Mouse (Mus musculus) hindbrain, embryonic 11.5 days (tissue): ENCODE measurements around the gene Hexim2. TPM values are rescaled to one million over a fixed set of nuclear protein-coding genes. Genes with fewer than 3 reads are reported as not detected.

Source experiments
- ATAC-seq: fragments of 200-750 bp; cut with Nextera tagmentation; 2 replicates; pipeline ENCODE4 v1.8.0; 2017; ENCODE audit warnings: mild to moderate bottlenecking, moderate TSS enrichment, moderate library complexity; ENCODE audit not compliant: low FRiP score
- DNase-seq: peaks from one replicate; pipeline ENCODE4 v3.0.0-alpha.2; 2015; ENCODE audit warnings: low spot score
- H3K27ac ChIP-seq: fragments of 300-500 bp; sonication (generic); 2 replicates; pipeline ENCODE4 v1.5.1; 2014; ENCODE audit warnings: mild to moderate bottlenecking, low read depth, low read length
- H3K27me3 ChIP-seq: fragments of 300-500 bp; sonication (generic); 2 replicates; pipeline ENCODE4 v1.6.1; 2014; ENCODE audit warnings: mild to moderate bottlenecking, low read length, moderate library complexity, mixed read lengths; ENCODE audit not compliant: control insufficient read depth, insufficient read depth
- H3K36me3 ChIP-seq: fragments of 300-500 bp; sonication (generic); 2 replicates; pipeline ENCODE4 v1.6.1; 2014; ENCODE audit warnings: mild to moderate bottlenecking, low read length, moderate library complexity, mixed read lengths; ENCODE audit not compliant: control insufficient read depth, insufficient read depth
- H3K4me1 ChIP-seq: fragments of 300-500 bp; sonication (generic); replicated peaks from 2 replicates; pipeline ENCODE4 v1.6.1; 2014; ENCODE audit warnings: low read length, mixed read lengths; ENCODE audit not compliant: control insufficient read depth, insufficient read depth
- H3K4me2 ChIP-seq: fragments of 300-500 bp; sonication (generic); replicated peaks from 2 replicates; pipeline ENCODE4 v1.6.1; 2014; ENCODE audit warnings: mild to moderate bottlenecking, low read depth, low read length
- H3K4me3 ChIP-seq: fragments of 300-500 bp; sonication (generic); 2 replicates; pipeline ENCODE4 v1.5.1; 2014; ENCODE audit warnings: low read depth, low read length
- H3K9ac ChIP-seq: fragments of 300-500 bp; sonication (generic); 2 replicates; pipeline ENCODE4 v1.6.1; 2014; ENCODE audit warnings: low read depth, low read length
- H3K9me3 ChIP-seq: fragments of 300-500 bp; sonication (generic); 2 replicates; pipeline ENCODE4 v1.6.1; 2016; ENCODE audit warnings: low read length; ENCODE audit not compliant: control insufficient read depth
- WGBS: fragments of 180-500 bp; shearing (Covaris S2); extraction: QIAGEN DNeasy Blood & Tissue Kit; methylation state at CpG from one replicate; pipeline ENCODE4 v1.1.7; 2014; 5-methylcytosine and 5-hydroxymethylcytosine counted together
- polyA plus RNA-seq: library from polyadenylated mRNA; unstranded; fragments of >200 nt; fragmentation: Nextera tagmentation; extraction: Ambion mirVana; gene quantifications from 2 replicates; pipeline ENCODE4 v1.2.1, GENCODE M21; 2014

The Hexim2 gene
- polyA plus RNA-seq, 1 experiment from 2014 or later = 5.2 TPM

GRCm38 (mm10) chr11:103132576-103133455 lies 587 bp downstream of the Hexim2 start:
- Histone ChIP-seq H3K4me2 (peak overlapping the region; percentile 75), H3K9me3 (no peaks in the 10 kb centered on the region), H3K4me1 (no peaks in the 10 kb centered on the region; the same call in 1 of the 2 replicates), H3K4me3 (peak overlapping the region; percentile 91), H3K27me3 (no peaks in the 10 kb centered on the region), H3K36me3 (no peaks in the 10 kb centered on the region), H3K27ac (peak overlapping the region; percentile 97), H3K9ac (peak overlapping the region; percentile 100)
- ATAC-seq = peak; percentile 91
- WGBS = under 1% methylated on average over 50 of the region's 58 CpGs
- peak; percentile 99 for DNase-seq

- no peaks in the 10 kb centered on the region; the same call in 1 of the 2 replicates for H3K4me1 ChIP-seq
- no peak for DNase-seq
- H3K9me3 ChIP-seq = no peaks in the 10 kb centered on the region
- H3K4me3 ChIP-seq = peak overlapping the region; percentile 25
- peak overlapping the region; percentile 58 for H3K9ac ChIP-seq
- no peaks in the 10 kb centered on the region for H3K36me3 ChIP-seq
- H3K4me2 ChIP-seq = peak overlapping the region; percentile 40
- peak; percentile 29; the same call in 1 of the 2 replicates for ATAC-seq
- WGBS = 61% methylated on average over 6 of the region's 6 CpGs
- H3K27ac ChIP-seq = peak overlapping the region; percentile 42; the same call in 1 of the 2 replicates
- no peaks in the 10 kb centered on the region for H3K27me3 ChIP-seq
Observed at GRCm38 (mm10) chr11:103133456-103134185, 1.4 kb downstream of the Hexim2 start.

DNA sequence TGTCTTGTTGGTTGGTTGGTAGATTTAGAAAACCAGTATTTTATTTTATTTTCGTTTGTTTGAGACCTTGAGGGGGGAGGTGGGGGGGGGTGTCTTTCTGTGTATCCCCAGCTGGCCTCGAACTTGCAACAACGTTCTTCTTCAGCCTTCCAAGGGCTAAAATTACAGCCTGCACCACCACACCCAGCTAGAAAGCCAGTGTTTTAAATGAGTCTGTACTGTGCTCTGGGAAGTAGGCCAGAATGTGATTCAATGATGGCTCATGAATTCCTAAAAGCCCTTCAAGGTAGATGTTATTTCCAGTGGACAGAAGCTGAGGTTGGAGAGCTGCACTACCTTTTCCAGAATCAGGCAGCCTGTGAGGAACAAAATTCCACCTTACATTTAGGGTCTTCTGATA lies 2.0 kb downstream of the Hexim2 start:
- 0 out of 2 replicates have a peak, but pooled peaks cover 2% of the 10 kb centered on the region for H3K36me3 ChIP-seq
- no peak for DNase-seq
- WGBS = 82% methylated on average over 3 of the region's 3 CpGs
- no peak overlapping the region for H3K4me2 ChIP-seq
- no peaks in the 10 kb centered on the region for H3K27me3 ChIP-seq
- H3K4me3 ChIP-seq = no peak overlapping the region
- no peak for ATAC-seq
- no peak overlapping the region for H3K27ac ChIP-seq
- H3K4me1 ChIP-seq = no peaks in the 10 kb centered on the region; the same call in 1 of the 2 replicates
- no peak overlapping the region for H3K9ac ChIP-seq
- no peaks in the 10 kb centered on the region for H3K9me3 ChIP-seq

DNA sequence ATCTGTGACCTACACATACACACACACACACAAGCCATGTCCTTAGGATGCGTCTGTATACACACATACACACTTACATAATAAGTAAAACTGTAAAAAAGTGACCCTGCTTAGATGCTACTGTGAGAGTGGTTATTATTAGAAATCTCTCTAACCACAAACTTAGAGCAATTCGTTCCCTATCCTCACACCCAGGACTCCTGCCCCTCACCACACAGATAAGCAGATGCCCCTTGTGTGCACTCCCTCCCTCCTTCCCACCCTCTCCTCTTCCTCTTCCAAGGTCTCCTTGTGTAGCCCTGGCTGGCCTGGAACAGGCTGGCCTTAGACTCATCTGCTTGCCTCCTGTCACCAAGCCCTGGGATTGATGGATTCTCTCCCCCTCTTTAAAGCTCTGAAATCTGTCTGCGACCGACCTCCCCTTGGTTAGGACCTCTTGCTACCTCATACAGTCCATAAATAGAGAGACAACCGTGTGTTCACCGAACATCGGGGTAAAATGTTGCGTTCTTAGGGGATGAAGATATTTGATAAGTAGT lies 3.9 kb downstream of the Hexim2 start:
- WGBS = 85% methylated on average over 8 of the region's 8 CpGs
- Histone ChIP-seq H3K4me2 (no peak overlapping the region), H3K4me1 (no peaks in the 10 kb centered on the region; the same call in 1 of the 2 replicates), H3K36me3 (0 out of 2 replicates have a peak, but pooled peaks cover 2% of the 10 kb centered on the region), H3K27me3 (no peaks in the 10 kb centered on the region), H3K9me3 (no peaks in the 10 kb centered on the region), H3K9ac (no peak overlapping the region), H3K4me3 (no peak overlapping the region), H3K27ac (no peak overlapping the region)
- DNase-seq (no peak), ATAC-seq (no peak)

DNA sequence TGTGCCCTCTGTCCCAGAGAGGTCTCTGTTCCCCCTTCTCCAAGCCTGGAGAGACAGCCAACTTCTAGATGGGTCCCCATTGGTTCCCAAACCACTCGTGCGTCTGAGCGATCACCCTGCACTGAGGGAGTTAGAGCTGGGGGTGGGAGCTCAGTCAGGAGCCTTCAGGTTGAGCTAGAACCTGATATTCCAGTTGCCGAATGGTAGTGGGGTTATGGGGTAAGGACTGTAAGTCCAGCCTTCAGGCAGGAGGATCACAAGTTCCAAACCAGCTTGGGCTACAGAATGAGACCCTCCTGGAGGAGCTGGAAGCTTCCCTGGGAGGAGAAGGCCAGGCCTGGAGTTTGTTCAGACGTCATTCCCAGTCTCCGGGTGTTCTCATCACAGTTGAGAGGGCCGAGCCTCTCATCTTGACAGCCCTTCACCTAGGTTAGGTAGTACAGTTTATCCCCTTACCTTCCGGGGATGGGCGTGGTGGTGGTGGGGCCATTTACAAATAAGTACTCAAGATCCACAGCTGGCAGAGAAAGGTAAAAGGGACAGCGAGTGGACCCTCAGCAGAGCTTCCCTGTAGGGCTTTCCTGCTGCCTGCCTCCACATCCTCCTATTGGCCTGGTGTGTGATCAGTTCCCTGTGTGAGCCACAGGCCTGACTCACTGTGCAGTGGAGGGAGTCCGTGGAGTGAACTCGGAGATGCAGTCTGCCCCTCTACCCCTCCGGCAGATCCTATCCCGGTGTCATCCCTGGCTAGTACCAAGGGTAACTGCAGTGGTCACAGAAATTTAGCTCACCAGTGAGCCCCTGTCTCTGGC lies 7.9 kb downstream of the Hexim2 start:
- H3K4me2 ChIP-seq = no peak overlapping the region
- no peaks in the 10 kb centered on the region for H3K9me3 ChIP-seq
- no peak overlapping the region for H3K4me3 ChIP-seq
- H3K27me3 ChIP-seq = no peaks in the 10 kb centered on the region
- H3K9ac ChIP-seq = no peak overlapping the region
- ATAC-seq (no peak), DNase-seq (no peak)
- 82% methylated on average over 14 of the region's 14 CpGs for WGBS
- 0 out of 2 replicates have a peak, but pooled peaks cover 2% of the 10 kb centered on the region for H3K36me3 ChIP-seq
- no peak overlapping the region for H3K27ac ChIP-seq
- no peaks in the 10 kb centered on the region; the same call in 1 of the 2 replicates for H3K4me1 ChIP-seq

- 56% methylated on average over 6 of the region's 6 CpGs for WGBS
- Histone ChIP-seq H3K9me3 (no peaks in the 10 kb centered on the region), H3K9ac (no peak overlapping the region), H3K4me3 (no peak overlapping the region), H3K36me3 (0 out of 2 replicates have a peak, but pooled peaks cover 2% of the 10 kb centered on the region), H3K27ac (no peak overlapping the region), H3K4me2 (no peak overlapping the region), H3K4me1 (no peaks in the 10 kb centered on the region; the same call in 1 of the 2 replicates), H3K27me3 (no peaks in the 10 kb centered on the region)
- DNase-seq (no peak), ATAC-seq (no peak)
Observed at GRCm38 (mm10) chr11:103140763-103141100, 8.5 kb downstream of the Hexim2 start.

DNA sequence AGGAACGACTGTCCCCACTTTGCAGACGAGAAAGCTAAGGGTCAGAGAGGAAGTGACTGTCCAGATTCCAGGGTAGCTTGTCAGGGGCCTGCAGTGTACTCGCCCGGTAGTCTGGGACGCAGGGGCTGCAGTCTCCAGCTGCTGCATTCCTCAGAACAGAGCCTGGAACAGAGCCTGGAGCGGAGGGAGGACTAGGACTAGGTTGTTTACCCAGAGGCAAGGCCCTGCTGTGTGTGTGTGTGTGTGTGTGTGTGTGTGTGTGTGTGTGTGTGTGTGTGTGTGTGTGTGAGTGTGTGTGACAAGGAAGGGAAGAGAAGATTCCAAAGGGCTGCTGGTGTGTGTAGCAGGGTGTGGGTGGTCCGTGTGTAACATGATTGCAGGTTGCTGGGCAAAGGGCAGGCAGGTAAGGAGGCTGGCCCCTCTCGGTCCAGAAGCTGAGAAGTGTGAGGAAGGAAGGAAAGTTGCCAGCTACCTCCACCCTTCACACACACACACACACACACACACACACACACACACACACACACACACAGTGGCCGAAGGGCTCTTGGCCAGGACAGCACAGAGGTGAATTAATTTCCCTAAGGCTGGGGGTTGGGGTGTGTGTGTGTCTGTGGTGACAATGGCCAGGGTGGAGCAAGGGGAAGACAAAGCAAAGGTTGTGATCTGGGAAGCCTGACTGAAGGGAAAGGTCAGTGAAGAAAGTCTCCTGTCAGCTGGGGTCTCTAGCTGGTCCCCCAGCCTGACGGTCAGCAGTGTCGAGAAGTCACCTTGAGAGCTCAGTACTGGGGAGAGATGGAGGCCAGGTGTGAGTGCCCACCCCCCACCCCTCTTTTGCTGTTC lies 9.1 kb downstream of the Hexim2 start:
- no peaks in the 10 kb centered on the region; the same call in 1 of the 2 replicates for H3K4me1 ChIP-seq
- H3K9me3 ChIP-seq = no peaks in the 10 kb centered on the region
- DNase-seq (no peak), ATAC-seq (no peak)
- H3K27ac ChIP-seq = no peak overlapping the region
- WGBS = 31% methylated on average over 11 of the region's 11 CpGs
- no peak overlapping the region for H3K4me3 ChIP-seq
- 0 out of 2 replicates have a peak, but pooled peaks cover 2% of the 10 kb centered on the region for H3K36me3 ChIP-seq
- H3K9ac ChIP-seq = no peak overlapping the region
- H3K4me2 ChIP-seq = no peak overlapping the region
- no peaks in the 10 kb centered on the region for H3K27me3 ChIP-seq
